Mouse (Mus musculus): ENCODE measurements around the gene Astl.

DNA sequence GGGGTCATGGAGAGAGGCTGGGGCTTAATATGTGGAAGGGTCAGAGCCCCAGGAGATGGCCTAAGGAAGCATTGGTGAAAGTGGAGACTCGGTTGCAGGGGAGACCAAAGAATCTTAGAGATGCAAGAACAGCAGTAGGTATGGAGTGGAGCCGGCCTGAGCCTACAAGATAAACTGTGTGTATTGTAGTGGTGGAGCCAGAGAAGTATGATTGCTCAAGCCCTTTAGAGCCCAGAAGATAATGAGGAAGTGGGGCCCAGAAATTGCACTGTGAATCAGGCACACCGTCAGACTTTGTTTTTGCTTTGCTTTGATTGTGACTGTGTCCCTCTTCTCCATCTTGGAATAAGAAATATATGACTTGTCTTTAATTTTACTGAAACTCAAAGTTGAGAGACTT lies 52.9 kb downstream of the Astl start:
- TF ChIP-seq EP300 (IDR thresholded peaks at IDR 0.05; ENCODE audit: insufficient read depth, low read depth, low read length) (no peak), CTCF (IDR thresholded peaks at IDR 0.05) (no peak)

All from heart, adult 2 months (tissue).